Mouse (Mus musculus): ENCODE results near the gene Myo5a. TPM values are rescaled to one million over a fixed set of nuclear protein-coding genes. Genes with fewer than 3 reads are reported as not detected.
A peak's percentile ranks its signal among the peaks of the same experiment; 100 is the strongest.

The Myo5a gene
- total RNA-seq, 2 experiments from 2014 or later: 11.0 to 11.7 TPM

DNA sequence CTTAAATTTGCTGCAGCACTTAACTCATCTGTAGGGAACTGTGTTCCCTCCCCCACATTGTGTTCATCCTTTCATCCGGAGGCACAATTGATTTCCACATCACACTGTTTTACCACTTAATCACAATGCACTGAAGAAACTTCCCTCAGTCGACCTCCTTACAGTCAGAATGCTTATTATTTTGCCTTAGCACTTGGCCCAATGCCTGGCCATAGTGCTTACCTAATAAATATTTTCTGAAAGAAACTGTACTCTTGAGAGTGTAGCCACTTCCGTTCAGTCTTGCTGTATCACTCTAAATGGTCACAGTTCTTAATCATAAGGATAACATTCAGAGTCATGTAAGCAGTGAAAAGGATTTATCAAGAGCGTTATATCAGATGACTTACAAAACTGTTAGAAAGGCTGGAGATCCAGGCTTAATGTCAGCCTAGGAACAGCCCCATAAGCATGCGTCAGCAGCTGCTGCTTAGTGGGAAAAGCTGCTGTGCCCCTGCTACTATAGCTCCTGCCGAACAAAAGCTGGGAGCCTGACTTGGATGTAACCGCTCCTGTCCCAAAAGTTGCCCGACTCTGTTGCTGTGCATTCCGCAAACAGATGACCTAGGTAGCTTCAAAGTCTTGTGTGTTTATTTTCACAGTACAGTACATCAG, 6.0 kb upstream of the Myo5a start:
- DNase-seq (ENCODE audit: low spot score): no peak
- intact Hi-C loops (cut with DNase I): no loop called here

DNA sequence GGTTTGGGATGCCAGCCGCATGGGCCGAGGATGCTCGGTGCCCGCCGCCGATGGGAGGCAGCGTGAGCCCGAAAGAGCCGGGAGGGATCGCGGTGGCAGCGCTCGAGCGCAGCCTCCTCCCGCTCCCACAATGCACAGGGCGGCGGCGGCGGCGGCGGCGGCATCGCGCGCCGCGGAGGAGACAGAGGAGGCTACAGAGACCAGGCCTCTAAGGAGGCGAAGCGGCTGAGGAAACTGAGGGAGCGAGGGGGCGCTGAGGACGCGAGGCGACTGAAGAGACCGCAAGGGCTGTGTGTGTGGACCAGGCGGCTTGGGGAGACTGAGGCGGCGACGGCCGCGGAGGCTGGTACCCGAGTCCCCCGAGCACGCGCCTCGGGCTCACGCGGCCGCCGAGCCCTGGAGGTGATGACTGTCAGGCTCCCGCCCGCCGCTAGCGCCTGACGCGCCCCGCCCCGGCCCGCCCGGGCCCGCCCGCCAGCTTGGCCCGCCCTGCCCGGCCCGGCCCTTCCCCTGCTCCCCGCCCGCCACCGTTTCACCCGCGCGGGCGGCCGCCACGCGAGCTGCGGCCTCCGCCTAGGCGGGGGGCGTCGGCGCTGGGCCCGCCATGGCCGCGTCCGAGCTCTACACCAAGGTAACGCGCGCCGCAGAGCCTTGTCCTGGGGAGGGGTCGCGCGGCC, 352 bp downstream of the Myo5a start:
- intact Hi-C loops (cut with DNase I): no loop called here
- DNase-seq (ENCODE audit: low spot score): peak; percentile 65

DNA sequence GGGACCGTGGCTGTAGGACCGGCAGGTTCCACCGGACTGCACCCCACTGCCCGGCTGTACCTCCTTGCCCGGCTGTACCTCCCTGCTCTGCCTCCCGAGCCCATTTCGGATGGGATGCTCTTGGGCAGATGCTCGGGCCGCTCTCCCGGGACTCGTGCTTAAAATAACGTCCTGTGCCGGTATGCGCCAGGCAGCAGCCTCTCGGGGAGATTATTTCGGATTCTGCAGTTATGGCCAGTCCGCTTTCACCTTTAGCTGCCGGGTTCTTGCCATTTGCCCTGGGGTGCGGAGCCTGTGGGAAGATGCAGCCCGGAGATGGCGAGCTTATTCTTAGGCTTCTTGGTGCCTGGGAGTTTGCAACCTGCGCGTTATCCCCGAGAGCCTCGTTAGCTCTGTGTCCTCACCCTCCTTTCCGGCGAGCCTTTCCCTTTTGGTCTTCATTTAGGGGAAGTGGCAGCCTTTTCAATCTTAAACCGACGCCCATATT, 934 bp downstream of the Myo5a start:
- no peak for DNase-seq (ENCODE audit: low spot score)
- intact Hi-C loops (cut with DNase I): no loop called here

DNA sequence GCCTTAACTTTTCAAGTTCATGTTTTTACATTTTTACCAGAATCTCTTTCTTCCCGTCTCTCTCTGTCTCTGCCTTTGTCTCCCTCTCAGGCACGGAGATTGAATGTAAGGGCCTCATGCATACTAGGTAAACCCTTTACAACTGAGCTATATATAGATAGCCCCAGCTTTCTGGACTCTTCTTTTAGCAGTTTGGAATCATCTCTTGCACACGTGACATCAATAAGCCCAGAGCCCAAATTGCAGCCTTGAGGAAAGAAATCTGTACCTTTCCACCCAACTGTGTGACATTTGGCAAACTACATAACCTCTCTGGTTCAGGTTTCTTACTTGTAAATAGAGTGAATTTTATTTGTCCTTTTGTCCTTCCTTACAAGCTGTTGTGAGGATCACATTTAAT, 1.5 kb downstream of the Myo5a start:
- no peak for DNase-seq (ENCODE audit: low spot score)
- intact Hi-C loops (cut with DNase I): no loop called here

GRCm38 (mm10) chr9:75077191-75077590, 6.4 kb downstream of the Myo5a start:
- intact Hi-C loops (cut with DNase I): no loop called here
- DNase-seq (ENCODE audit: low spot score): no peak

DNA sequence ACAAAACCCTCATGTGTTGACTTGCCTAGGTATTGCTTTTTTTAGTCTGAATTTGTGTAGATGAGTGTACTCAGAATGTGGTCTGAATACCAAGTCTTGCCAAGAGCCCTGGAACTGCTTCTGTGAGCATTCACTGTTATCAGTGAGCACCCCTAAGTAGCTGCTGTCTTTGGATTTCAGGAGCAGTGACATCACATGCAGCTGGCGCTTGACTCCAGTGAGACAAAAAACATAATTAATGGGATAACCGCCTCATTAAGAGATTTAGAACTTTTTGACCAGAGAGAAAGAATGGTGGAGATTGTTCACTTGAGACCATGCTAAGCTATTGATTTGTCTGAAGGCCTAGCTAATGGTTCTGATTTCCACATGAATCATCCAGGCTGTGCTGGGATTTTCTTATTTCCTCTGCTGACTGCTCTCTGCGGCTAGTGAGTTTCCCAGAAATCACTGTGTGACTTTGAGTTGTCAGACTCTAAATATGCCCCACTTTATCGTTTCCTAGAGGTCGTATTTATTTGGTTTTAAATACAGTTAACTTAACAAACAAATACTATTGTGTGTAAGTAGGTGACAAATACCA, 14.5 kb downstream of the Myo5a start:
- no peak for DNase-seq (ENCODE audit: low spot score)
- intact Hi-C loops (cut with DNase I): no loop called here

- no peak for DNase-seq (ENCODE audit: low spot score)
- intact Hi-C loops (cut with DNase I): no loop called here
Observed at GRCm38 (mm10) chr9:75087823-75088222, 17.0 kb downstream of the Myo5a start.

DNA sequence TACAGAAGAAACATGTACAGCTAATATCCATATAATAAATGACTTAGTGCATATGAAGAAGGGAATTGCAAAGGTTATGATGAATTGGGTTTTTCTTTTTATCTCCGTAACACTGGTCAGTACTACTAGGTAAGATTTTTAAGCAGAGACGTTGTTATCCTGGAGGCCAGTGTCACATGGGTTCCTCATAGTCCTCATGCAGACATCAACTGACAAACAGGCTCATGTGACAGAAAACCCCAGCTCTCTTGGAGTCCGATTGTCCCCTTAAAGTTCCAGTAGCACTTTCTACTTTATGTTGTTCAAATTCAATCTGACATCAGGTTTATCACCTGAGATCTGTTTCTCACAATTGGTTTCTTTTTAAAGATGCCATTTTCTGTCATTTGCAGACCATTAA, 18.5 kb downstream of the Myo5a start:
- intact Hi-C loops (cut with DNase I): no loop called here

DNA sequence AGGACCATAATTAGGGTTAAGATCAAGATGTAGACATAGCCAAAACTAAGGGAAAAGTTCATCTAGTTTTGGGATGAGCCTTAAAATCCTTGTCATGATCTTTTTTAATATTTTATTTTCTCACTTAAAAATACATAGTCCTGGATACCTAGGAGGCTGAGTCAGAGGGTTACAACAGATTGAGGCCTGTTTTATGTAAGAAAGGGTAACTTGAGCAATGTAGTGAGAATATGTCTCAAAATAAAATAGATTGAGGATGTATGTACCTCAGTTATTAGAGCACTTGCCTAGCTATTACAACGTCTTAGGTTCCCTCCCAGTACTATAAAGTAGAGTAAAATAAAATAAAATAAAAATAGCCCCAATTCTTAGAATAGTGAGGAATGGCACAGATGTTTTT, 21.3 kb downstream of the Myo5a start:
- intact Hi-C loops (cut with DNase I): no loop called here
- DNase-seq (ENCODE audit: low spot score): no peak

More for the DNA sequence above, 18.5 kb downstream of the Myo5a start:
- no peak for DNase-seq (ENCODE audit: low spot score)

DNA sequence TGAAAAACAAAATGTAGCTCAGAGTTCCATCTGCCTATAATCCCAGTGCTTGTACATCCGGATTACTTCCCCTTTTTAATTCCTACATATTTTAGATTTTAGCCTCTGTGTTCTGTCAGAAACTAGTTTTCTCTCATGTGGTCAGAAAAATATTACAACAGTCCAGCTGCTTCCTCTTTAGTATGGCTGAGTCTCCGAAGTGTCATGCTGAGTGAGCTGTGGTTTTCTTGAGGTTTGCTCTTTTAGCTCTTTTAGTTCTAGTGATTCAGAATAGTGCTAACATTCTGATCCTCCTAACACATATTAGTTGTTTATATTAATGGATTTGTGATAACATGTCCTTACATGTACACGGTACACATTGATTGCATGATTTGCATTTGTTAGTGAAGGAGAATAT, 23.9 kb downstream of the Myo5a start:
- intact Hi-C loops (cut with DNase I): no loop called here
- no peak for DNase-seq (ENCODE audit: low spot score)

GRCm38 (mm10) chr9:75098937-75099336, 28.1 kb downstream of the Myo5a start:
- no peak for DNase-seq (ENCODE audit: low spot score)
- intact Hi-C loops (cut with DNase I): no loop called here

GRCm38 (mm10) chr9:75100157-75100781, 29.5 kb downstream of the Myo5a start:
- no peak for DNase-seq (ENCODE audit: low spot score)
- intact Hi-C loops (cut with DNase I): no loop called here

DNA sequence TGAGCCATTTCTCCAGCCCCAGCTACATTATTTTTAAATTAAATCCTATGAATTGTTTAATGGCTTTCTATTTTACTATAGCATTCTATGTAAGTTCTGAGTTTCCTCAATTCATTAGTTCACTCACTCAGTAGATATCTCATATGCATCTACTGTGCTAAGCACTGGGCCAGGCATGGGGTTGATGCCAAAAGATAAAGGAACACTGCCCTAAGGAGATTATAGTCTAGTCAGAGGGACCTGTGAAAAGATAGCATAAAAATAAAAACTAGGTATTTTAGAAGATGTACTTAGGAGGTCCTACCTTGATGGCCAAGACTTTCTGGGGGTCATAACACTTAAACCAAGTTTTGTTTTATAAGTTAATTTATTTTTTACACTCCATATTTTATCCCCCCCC, 31.3 kb downstream of the Myo5a start:
- no peak for DNase-seq (ENCODE audit: low spot score)
- intact Hi-C loops (cut with DNase I): no loop called here

GRCm38 (mm10) chr9:75116571-75117177, 45.9 kb downstream of the Myo5a start:
- intact Hi-C loops (cut with DNase I): no loop called here
- DNase-seq (ENCODE audit: low spot score): no peak

- DNase-seq (ENCODE audit: low spot score): no peak
- intact Hi-C loops (cut with DNase I): no loop called here
Observed at GRCm38 (mm10) chr9:75121126-75121525, 50.3 kb downstream of the Myo5a start.

DNA sequence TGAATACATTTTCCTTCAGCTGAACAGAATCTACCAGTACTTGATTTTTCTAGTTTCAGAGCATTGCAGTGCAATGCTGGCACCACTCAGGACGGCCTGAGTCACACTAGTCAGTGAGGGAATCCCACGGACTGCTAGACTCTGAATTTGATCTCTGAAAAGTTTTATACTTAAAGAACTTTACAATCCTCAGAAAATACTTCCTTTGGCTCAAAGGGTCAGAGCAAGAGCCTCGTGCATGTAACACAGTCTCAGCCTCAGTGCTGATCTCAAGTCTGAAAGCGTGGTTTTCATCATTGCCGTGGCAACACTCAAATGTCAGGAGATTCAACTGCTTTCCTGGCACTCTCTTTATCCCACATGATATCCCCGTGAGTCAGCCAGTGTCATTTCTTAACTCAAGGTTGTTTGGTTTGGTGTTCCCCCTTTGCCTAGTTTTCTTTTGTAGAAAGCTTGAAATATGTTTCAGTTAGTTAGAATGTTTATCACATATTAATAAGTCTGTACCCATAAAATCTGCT, 53.4 kb downstream of the Myo5a start:
- no peak for DNase-seq (ENCODE audit: low spot score)
- intact Hi-C loops (cut with DNase I): no loop called here

- DNase-seq (ENCODE audit: low spot score): no peak
- intact Hi-C loops (cut with DNase I): no loop called here
Observed at GRCm38 (mm10) chr9:75130553-75130952, 59.7 kb downstream of the Myo5a start.

- DNase-seq (ENCODE audit: low spot score): no peak
- intact Hi-C loops (cut with DNase I): no loop called here
Observed at GRCm38 (mm10) chr9:75146911-75147310, 76.1 kb downstream of the Myo5a start.

GRCm38 (mm10) chr9:75160525-75160924, 89.7 kb downstream of the Myo5a start:
- DNase-seq (ENCODE audit: low spot score): no peak
- intact Hi-C loops (cut with DNase I): no loop called here

DNA sequence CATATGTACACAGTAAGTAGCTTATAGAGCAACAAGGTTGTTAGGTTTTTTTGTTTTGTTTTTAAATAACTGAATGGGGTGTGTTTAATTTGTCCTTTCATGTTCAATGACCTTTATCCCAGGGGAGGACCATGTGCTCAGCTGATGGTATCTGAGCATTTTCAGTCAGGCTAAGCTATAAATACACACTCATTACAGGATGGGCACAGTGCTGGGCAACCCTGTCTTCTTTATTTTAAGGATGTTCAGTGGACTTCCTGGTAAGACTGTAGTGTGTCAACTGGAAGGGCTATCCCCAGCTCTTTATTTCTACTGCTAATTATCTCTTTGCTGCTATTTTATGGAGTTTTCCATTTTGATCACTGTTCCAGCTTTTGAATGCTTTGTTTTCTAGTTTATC, 92.8 kb downstream of the Myo5a start:
- intact Hi-C loops (cut with DNase I): no loop called here
- no peak for DNase-seq (ENCODE audit: low spot score)
